Mouse (Mus musculus): ENCODE results near the gene Hist1h2bn.

The Hist1h2bn gene

GRCm38 (mm10) chr13:21753524-21754285 is at the start of gene Hist1h2bn, which contains the start of gene Hist1h2ak:
Gene Hist1h2bn (plus strand): TSS chr13:21754123.
Gene Hist1h2ak (minus strand): TSS chr13:21753827.
- peak; percentile 67 to 70 for DNase-seq

- DNase-seq, result no peak
Observed at GRCm38 (mm10) chr13:21706669-21707068, 47.3 kb upstream of the Hist1h2bn start.

GRCm38 (mm10) chr13:21710031-21710711 is 43.8 kb upstream of the Hist1h2bn start:
- peak; percentile 91 to 93 for DNase-seq

GRCm38 (mm10) chr13:21710821-21711525 is 43.0 kb upstream of the Hist1h2bn start:
- peak; percentile 79 to 87 for DNase-seq

- no peak for DNase-seq
Observed at GRCm38 (mm10) chr13:21711698-21712097, 42.2 kb upstream of the Hist1h2bn start.

- peak; percentile 70 to 75 for DNase-seq
Observed at GRCm38 (mm10) chr13:21714725-21715124, 39.2 kb upstream of the Hist1h2bn start.

GRCm38 (mm10) chr13:21715131-21715863 is 38.6 kb upstream of the Hist1h2bn start:
- DNase-seq, result no peak

- DNase-seq, result peak; percentile 80 to 81
Observed at GRCm38 (mm10) chr13:21715864-21716539, 37.9 kb upstream of the Hist1h2bn start, which contains the start of the genes Hist1h2bl and Hist1h2ai. Gene Hist1h2bl (minus strand): TSS chr13:21716143. Gene Hist1h2ai (plus strand): TSS chr13:21716422.

GRCm38 (mm10) chr13:21716540-21717391 is 37.2 kb upstream of the Hist1h2bn start:
- peak in 1 of 2 experiments; percentile 11 for DNase-seq

GRCm38 (mm10) chr13:21717397-21718357 is 36.2 kb upstream of the Hist1h2bn start, which contains the start of gene Hist1h3h:
Gene Hist1h3h (plus strand): TSS chr13:21717659.
- peak; percentile 71 to 78 for DNase-seq

- no peak for DNase-seq
Observed at GRCm38 (mm10) chr13:21718381-21719080, 35.4 kb upstream of the Hist1h2bn start.

- peak in 1 of 2 experiments; percentile 59 for DNase-seq
Observed at GRCm38 (mm10) chr13:21721107-21721756, 32.7 kb upstream of the Hist1h2bn start.

- DNase-seq, result peak; percentile 66 to 68
Observed at GRCm38 (mm10) chr13:21721757-21722372, 32.1 kb upstream of the Hist1h2bn start, which contains the start of gene Hist1h2bm. Gene Hist1h2bm (plus strand): TSS chr13:21722044.

GRCm38 (mm10) chr13:21722373-21722925 is 31.5 kb upstream of the Hist1h2bn start:
- no peak for DNase-seq

GRCm38 (mm10) chr13:21722993-21723836 is 30.7 kb upstream of the Hist1h2bn start:
- DNase-seq, result no peak

GRCm38 (mm10) chr13:21727948-21728572 is 25.9 kb upstream of the Hist1h2bn start:
- no peak for DNase-seq
